Mouse (Mus musculus) lung, embryonic 15.5 days (tissue): ENCODE data around the gene Tns1. TPM values are rescaled to one million over a fixed set of nuclear protein-coding genes. Genes with fewer than 3 reads are reported as not detected.

Source experiments
- ATAC-seq: fragments of 200-750 bp; cut with Nextera tagmentation; 2 replicates; pipeline ENCODE4 v1.8.0; 2017; ENCODE audit warnings: moderate number of reproducible peaks, borderline replicate concordance; ENCODE audit not compliant: low FRiP score, low TSS enrichment; ENCODE audit errors: extremely low read depth
- H3K27ac ChIP-seq: fragments of 300-500 bp; sonication (generic); 2 replicates; pipeline ENCODE4 v1.5.1; 2015; ENCODE audit warnings: moderate library complexity, mild to moderate bottlenecking, inconsistent platforms
- H3K27me3 ChIP-seq: fragments of 300-500 bp; sonication (generic); 2 replicates; pipeline ENCODE4 v1.6.1; 2015; ENCODE audit warnings: inconsistent platforms
- H3K36me3 ChIP-seq: fragments of 300-500 bp; sonication (generic); 2 replicates; pipeline ENCODE4 v1.6.1; 2015; ENCODE audit warnings: inconsistent platforms
- H3K4me1 ChIP-seq: fragments of 300-500 bp; sonication (generic); 2 replicates; pipeline ENCODE4 v1.6.1; 2015; ENCODE audit warnings: inconsistent platforms
- H3K4me2 ChIP-seq: fragments of 300-500 bp; sonication (generic); 2 replicates; pipeline ENCODE4 v1.6.1; 2015; ENCODE audit warnings: inconsistent platforms, mild to moderate bottlenecking, moderate library complexity
- H3K4me3 ChIP-seq: fragments of 300-500 bp; sonication (generic); 2 replicates; pipeline ENCODE4 v1.5.1; 2015; ENCODE audit warnings: mild to moderate bottlenecking, inconsistent platforms
- H3K9ac ChIP-seq: fragments of 300-500 bp; sonication (generic); 2 replicates; pipeline ENCODE4 v1.6.1; 2015; ENCODE audit warnings: inconsistent platforms
- H3K9me3 ChIP-seq: fragments of 300-500 bp; sonication (generic); 2 replicates; pipeline ENCODE4 v1.6.1; 2016; ENCODE audit warnings: inconsistent platforms
- WGBS: fragments of 180-500 bp; shearing (Covaris S2); methylation state at CpG from one replicate; pipeline ENCODE4 v1.1.7; 2015; 5-methylcytosine and 5-hydroxymethylcytosine counted together
- polyA plus RNA-seq: library from polyadenylated mRNA; unstranded; fragments of >200 nt; fragmentation: Nextera tagmentation; extraction: Ambion mirVana; gene quantifications from 2 replicates; pipeline ENCODE4 v1.2.1, GENCODE M21; 2015

The Tns1 gene
- polyA plus RNA-seq, 1 experiment from 2014 or later: 130 TPM

DNA sequence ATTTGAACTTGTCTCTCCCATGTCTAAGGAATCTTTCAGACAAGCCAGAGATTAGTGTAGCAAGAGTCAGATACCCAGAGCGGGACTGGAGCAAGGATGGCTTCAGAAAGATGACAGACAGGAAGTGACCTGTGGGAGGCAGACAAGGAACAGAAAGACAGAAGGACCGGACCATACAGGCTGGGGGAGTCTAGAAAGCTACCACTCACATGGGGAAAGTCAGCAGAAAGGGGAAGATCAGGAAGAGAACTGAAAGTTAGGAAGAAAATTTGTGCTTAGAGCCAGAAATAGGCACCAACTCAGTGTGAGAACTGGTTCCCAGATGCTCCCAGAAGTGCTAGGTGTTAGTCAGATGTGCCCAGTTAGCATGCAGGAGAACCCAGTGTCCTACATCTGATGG lies 71.2 kb downstream of the Tns1 start:
- peak overlapping the region; percentile 33; the same call in 1 of the 2 replicates for H3K27ac ChIP-seq
- H3K9ac ChIP-seq: no peak overlapping the region
- WGBS: 79% methylated on average over 2 of the region's 2 CpGs
- H3K9me3 ChIP-seq: no peaks in the 10 kb centered on the region
- no peak for ATAC-seq
- H3K27me3 ChIP-seq: no peaks in the 10 kb centered on the region
- H3K4me1 ChIP-seq: peaks cover 52% of the 10 kb centered on the region
- H3K4me3 ChIP-seq: no peak overlapping the region
- no peak overlapping the region for H3K4me2 ChIP-seq
- no peaks in the 10 kb centered on the region for H3K36me3 ChIP-seq

- Histone ChIP-seq H3K9me3 (no peaks in the 10 kb centered on the region), H3K4me3 (no peak overlapping the region), H3K36me3 (no peaks in the 10 kb centered on the region), H3K27me3 (no peaks in the 10 kb centered on the region), H3K4me2 (no peak overlapping the region), H3K27ac (no peak overlapping the region), H3K9ac (no peak overlapping the region), H3K4me1 (peaks cover 67% of the 10 kb centered on the region)
- no peak for ATAC-seq
- 30% methylated on average over 2 of the region's 2 CpGs for WGBS
These were observed 72.9 kb downstream of the Tns1 start for GRCm38 (mm10) chr1:74051349-74051748.

GRCm38 (mm10) chr1:74049430-74049829 lies 74.8 kb downstream of the Tns1 start:
- peaks cover 77% of the 10 kb centered on the region for H3K4me1 ChIP-seq
- no peaks in the 10 kb centered on the region for H3K36me3 ChIP-seq
- H3K9ac ChIP-seq: no peak overlapping the region
- H3K4me3 ChIP-seq: no peak overlapping the region
- WGBS: 44% methylated on average over 17 of the region's 17 CpGs
- H3K27ac ChIP-seq: peak overlapping the region; percentile 29; the same call in 1 of the 2 replicates
- no peak for ATAC-seq
- no peaks in the 10 kb centered on the region for H3K27me3 ChIP-seq
- no peak overlapping the region for H3K4me2 ChIP-seq
- no peaks in the 10 kb centered on the region for H3K9me3 ChIP-seq

- H3K27ac ChIP-seq: peak overlapping the region; percentile 76
- 0 out of 2 replicates have a peak overlapping the region, but pooled peaks have one; percentile 2 for H3K4me2 ChIP-seq
- H3K9me3 ChIP-seq: no peaks in the 10 kb centered on the region
- H3K27me3 ChIP-seq: no peaks in the 10 kb centered on the region
- peaks cover 77% of the 10 kb centered on the region for H3K4me1 ChIP-seq
- no peak overlapping the region for H3K9ac ChIP-seq
- WGBS: 42% methylated on average over 6 of the region's 6 CpGs
- ATAC-seq: peak; percentile 29; the same call in 1 of the 2 replicates
- no peaks in the 10 kb centered on the region for H3K36me3 ChIP-seq
- H3K4me3 ChIP-seq: no peak overlapping the region
These were observed 76.5 kb downstream of the Tns1 start for GRCm38 (mm10) chr1:74047722-74048121.

DNA sequence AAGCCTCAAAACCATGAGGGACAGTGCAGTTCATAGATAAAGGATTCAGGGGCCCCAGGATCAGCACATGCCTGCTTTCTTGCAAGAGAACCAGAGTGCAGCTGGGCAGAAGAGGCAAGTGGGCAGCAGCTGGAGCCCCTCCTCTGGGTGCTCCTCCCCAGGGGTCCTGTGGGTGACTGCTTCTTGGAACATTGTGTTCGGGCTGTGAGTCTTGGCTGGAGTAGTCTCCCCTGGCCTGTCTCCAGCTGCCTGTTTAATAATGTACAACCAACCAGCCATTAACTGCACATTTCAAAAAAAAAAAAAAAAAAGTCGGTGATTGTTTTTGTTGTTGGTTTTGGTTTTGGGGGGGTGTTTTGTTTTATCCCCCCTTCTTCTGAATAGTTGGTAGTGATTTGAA lies 76.9 kb downstream of the Tns1 start:
- H3K9ac ChIP-seq: no peak overlapping the region
- no peaks in the 10 kb centered on the region for H3K36me3 ChIP-seq
- H3K4me1 ChIP-seq: peaks cover 78% of the 10 kb centered on the region
- 0 out of 2 replicates have a peak overlapping the region, but pooled peaks have one; percentile 2 for H3K4me2 ChIP-seq
- peak; percentile 69 for ATAC-seq
- H3K27me3 ChIP-seq: no peaks in the 10 kb centered on the region
- H3K4me3 ChIP-seq: no peak overlapping the region
- 24% methylated on average over 2 of the region's 2 CpGs for WGBS
- H3K27ac ChIP-seq: peak overlapping the region; percentile 76
- H3K9me3 ChIP-seq: no peaks in the 10 kb centered on the region

GRCm38 (mm10) chr1:74045034-74045433 lies 79.2 kb downstream of the Tns1 start:
- Histone ChIP-seq H3K9ac (no peak overlapping the region), H3K9me3 (no peaks in the 10 kb centered on the region), H3K4me1 (peaks cover 86% of the 10 kb centered on the region), H3K4me3 (no peak overlapping the region), H3K27me3 (no peaks in the 10 kb centered on the region), H3K36me3 (no peaks in the 10 kb centered on the region), H3K4me2 (no peak overlapping the region), H3K27ac (no peak overlapping the region)
- 81% methylated on average over 2 of the region's 2 CpGs for WGBS
- ATAC-seq: no peak

GRCm38 (mm10) chr1:74044421-74044820 lies 79.8 kb downstream of the Tns1 start:
- Histone ChIP-seq H3K36me3 (no peaks in the 10 kb centered on the region), H3K4me1 (peaks cover 80% of the 10 kb centered on the region), H3K4me2 (no peak overlapping the region), H3K9me3 (no peaks in the 10 kb centered on the region), H3K9ac (no peak overlapping the region), H3K27ac (no peak overlapping the region), H3K27me3 (no peaks in the 10 kb centered on the region), H3K4me3 (no peak overlapping the region)
- ATAC-seq: no peak
- WGBS: 73% methylated on average over 1 of the region's 1 CpGs

- Histone ChIP-seq H3K4me3 (no peak overlapping the region), H3K4me1 (peaks cover 78% of the 10 kb centered on the region), H3K36me3 (no peaks in the 10 kb centered on the region), H3K9me3 (no peaks in the 10 kb centered on the region), H3K27me3 (no peaks in the 10 kb centered on the region), H3K27ac (peak overlapping the region; percentile 49; the same call in 1 of the 2 replicates), H3K4me2 (no peak overlapping the region), H3K9ac (no peak overlapping the region)
- no peak for ATAC-seq
- WGBS: 35% methylated on average over 4 of the region's 4 CpGs
These were observed 80.6 kb downstream of the Tns1 start for GRCm38 (mm10) chr1:74043584-74044105.

GRCm38 (mm10) chr1:74042711-74043467 lies 81.4 kb downstream of the Tns1 start:
- ATAC-seq: no peak
- Histone ChIP-seq H3K4me2 (no peak overlapping the region), H3K27me3 (no peaks in the 10 kb centered on the region), H3K9ac (no peak overlapping the region), H3K4me1 (peaks cover 79% of the 10 kb centered on the region), H3K27ac (peak overlapping the region; percentile 53; the same call in 1 of the 2 replicates), H3K4me3 (no peak overlapping the region), H3K36me3 (no peaks in the 10 kb centered on the region), H3K9me3 (no peaks in the 10 kb centered on the region)
- 46% methylated on average over 3 of the region's 3 CpGs for WGBS

- Histone ChIP-seq H3K36me3 (no peaks in the 10 kb centered on the region), H3K9me3 (no peaks in the 10 kb centered on the region), H3K27ac (0 out of 2 replicates have a peak overlapping the region, but pooled peaks have one; percentile 53), H3K4me2 (no peak overlapping the region), H3K4me1 (peaks cover 78% of the 10 kb centered on the region), H3K4me3 (no peak overlapping the region), H3K9ac (no peak overlapping the region), H3K27me3 (no peaks in the 10 kb centered on the region)
- WGBS: 23% methylated on average over 8 of the region's 8 CpGs
- no peak for ATAC-seq
These were observed 82.6 kb downstream of the Tns1 start for GRCm38 (mm10) chr1:74041692-74042091.

- no peak for ATAC-seq
- H3K9me3 ChIP-seq: no peaks in the 10 kb centered on the region
- no peak overlapping the region for H3K4me3 ChIP-seq
- no peaks in the 10 kb centered on the region for H3K27me3 ChIP-seq
- no peaks in the 10 kb centered on the region for H3K36me3 ChIP-seq
- H3K4me2 ChIP-seq: no peak overlapping the region
- WGBS: 46% methylated on average over 7 of the region's 7 CpGs
- H3K9ac ChIP-seq: no peak overlapping the region
- peaks cover 76% of the 10 kb centered on the region for H3K4me1 ChIP-seq
- 0 out of 2 replicates have a peak overlapping the region, but pooled peaks have one; percentile 53 for H3K27ac ChIP-seq
These were observed 83.1 kb downstream of the Tns1 start for GRCm38 (mm10) chr1:74041178-74041577.
